Mouse (Mus musculus): ENCODE data around the gene Prkcb. TPM values are rescaled to one million over a fixed set of nuclear protein-coding genes. Genes with fewer than 3 reads are reported as not detected.

Gene Prkcb
- polyA plus RNA-seq, 1 experiment from 2014 or later: 32.5 TPM

DNA sequence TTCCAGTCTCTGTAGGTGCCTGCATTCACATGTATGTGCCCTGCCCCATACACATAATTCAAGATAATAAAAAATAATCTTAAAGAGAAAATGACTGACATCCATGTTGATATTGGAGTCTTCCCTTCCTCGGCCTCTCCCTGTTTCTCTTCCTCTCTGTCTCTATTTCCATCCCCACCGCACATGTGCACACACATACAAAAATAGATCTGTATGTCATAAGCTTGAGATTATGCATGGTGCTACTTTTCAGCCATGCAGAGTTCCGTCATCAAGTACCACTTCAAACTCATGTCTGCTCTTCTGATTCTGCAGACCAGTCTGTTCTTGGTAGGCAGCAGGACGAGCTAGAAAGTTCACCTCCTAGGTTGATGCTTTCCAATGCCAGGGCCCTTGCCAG, 6.8 kb downstream of the Prkcb start:
- Histone ChIP-seq H3K36me3 (no peaks in the 10 kb centered on the region), H3K4me1 (peaks cover 6% of the 10 kb centered on the region; the same call in 1 of the 2 replicates), H3K9me3 (replicated peaks) (no peaks in the 10 kb centered on the region), H3K9ac (no peak overlapping the region), H3K4me2 (replicated peaks) (no peak overlapping the region), H3K27ac (no peak overlapping the region), H3K4me3 (no peak overlapping the region), H3K27me3 (peaks cover 15% of the 10 kb centered on the region)
- WGBS: 87% methylated on average over 4 of the region's 4 CpGs
- ATAC-seq (ENCODE audit: low FRiP score): no peak

DNA sequence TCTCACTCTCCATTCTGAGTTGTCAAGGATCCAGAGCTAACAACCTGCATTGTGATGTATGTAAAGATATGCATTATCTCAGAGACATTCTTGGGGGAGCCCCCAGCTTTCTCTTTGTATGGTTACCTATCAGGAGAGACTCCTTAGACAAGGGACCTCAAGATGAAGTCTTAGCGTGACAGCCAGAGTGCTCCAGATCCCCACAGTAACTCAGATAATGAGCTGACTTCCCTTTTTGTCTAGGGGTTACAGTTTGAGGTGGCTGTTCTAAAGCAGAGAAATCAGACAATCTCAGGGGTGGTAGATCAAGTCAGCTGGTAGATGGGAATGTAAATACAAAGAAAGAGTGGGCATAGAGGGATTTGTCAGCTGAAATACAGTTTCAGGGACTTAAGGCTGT, 7.8 kb downstream of the Prkcb start:
- H3K36me3 ChIP-seq: no peaks in the 10 kb centered on the region
- H3K4me2 ChIP-seq (replicated peaks): no peak overlapping the region
- no peak overlapping the region for H3K9ac ChIP-seq
- H3K27me3 ChIP-seq: peaks cover 6% of the 10 kb centered on the region; the same call in 1 of the 2 replicates
- no peaks in the 10 kb centered on the region for H3K9me3 ChIP-seq (replicated peaks)
- ATAC-seq (ENCODE audit: low FRiP score): no peak
- H3K4me3 ChIP-seq: no peak overlapping the region
- no peaks in the 10 kb centered on the region for H3K4me1 ChIP-seq
- no peak overlapping the region for H3K27ac ChIP-seq
- 81% methylated on average over 1 of the region's 1 CpGs for WGBS

DNA sequence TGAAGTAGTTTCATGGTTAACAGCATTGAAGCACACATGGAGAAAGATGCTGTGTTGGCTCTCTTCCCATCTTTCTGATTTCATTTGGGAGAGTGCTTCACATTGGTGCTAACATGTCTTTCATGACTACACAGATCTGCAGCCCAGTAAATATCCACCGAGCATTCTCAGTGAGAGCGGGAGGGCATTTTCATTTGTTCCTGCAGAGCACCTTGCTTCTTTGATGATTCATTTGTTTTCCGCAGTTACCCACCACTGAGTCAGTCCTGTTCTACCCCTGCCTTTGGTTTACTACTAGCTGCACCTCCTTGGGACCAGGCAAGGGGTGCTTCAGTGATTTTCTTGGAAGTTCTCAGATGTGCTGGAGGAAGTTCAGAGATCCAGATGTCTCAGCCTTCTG, 8.3 kb downstream of the Prkcb start:
- 89% methylated on average over 3 of the region's 3 CpGs for WGBS
- Histone ChIP-seq H3K4me2 (replicated peaks) (no peak overlapping the region), H3K9ac (no peak overlapping the region), H3K27me3 (0 out of 2 replicates have a peak, but pooled peaks cover 2% of the 10 kb centered on the region), H3K9me3 (replicated peaks) (no peaks in the 10 kb centered on the region), H3K4me3 (no peak overlapping the region), H3K36me3 (no peaks in the 10 kb centered on the region), H3K27ac (no peak overlapping the region), H3K4me1 (no peaks in the 10 kb centered on the region)
- ATAC-seq (ENCODE audit: low FRiP score): no peak

DNA sequence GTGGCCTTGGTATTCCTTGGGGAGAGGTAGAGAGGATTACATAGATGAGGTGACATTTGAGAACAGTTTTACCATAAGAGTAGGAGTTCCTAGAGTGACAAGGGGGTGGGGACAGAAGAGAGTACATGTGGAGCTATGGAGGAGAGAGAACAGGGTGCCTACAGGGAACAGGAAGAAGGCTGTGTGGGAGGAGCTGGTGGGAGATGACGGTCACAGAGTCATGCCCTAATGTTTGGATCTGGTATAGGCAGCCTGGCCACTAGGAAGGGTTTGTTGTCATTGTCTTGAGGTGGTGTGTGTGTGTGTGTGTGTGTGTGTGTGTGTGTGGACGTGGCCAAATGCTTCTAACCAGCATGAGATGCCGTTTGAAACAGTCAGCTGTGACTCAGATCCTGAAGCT, 9.1 kb downstream of the Prkcb start:
- H3K9ac ChIP-seq: no peak overlapping the region
- no peak overlapping the region for H3K4me2 ChIP-seq (replicated peaks)

DNA sequence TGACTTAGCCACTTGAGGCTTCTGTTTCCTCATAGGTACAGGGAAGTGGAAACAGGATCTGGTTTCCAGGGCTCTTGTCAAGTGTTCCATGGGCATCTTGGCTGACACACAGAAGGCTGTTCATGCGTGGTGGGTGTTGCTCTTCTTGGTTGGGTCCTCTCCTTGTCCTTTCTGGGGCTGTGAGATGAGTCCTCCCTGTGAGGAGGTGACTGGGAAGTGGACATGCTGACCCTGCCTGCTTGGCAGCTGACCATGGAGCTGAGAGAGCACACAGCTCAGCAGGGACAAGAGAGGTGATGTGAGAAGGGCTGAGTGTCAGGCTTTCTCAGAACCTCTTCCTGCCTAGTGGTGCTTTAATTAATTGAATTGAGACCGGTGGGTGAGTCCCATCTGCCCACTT, 10.2 kb downstream of the Prkcb start:
- Histone ChIP-seq H3K9ac (no peak overlapping the region), H3K4me3 (no peak overlapping the region), H3K4me1 (no peaks in the 10 kb centered on the region), H3K27me3 (no peaks in the 10 kb centered on the region), H3K4me2 (replicated peaks) (no peak overlapping the region), H3K9me3 (replicated peaks) (no peaks in the 10 kb centered on the region), H3K36me3 (no peaks in the 10 kb centered on the region), H3K27ac (no peak overlapping the region)
- ATAC-seq (ENCODE audit: low FRiP score): no peak
- 90% methylated on average over 2 of the region's 2 CpGs for WGBS

More for the DNA sequence above, 9.1 kb downstream of the Prkcb start:
- WGBS: 80% methylated on average over 3 of the region's 3 CpGs
- H3K27me3 ChIP-seq: no peaks in the 10 kb centered on the region
- no peaks in the 10 kb centered on the region for H3K36me3 ChIP-seq
- no peaks in the 10 kb centered on the region for H3K9me3 ChIP-seq (replicated peaks)
- no peaks in the 10 kb centered on the region for H3K4me1 ChIP-seq
- no peak for ATAC-seq (ENCODE audit: low FRiP score)
- no peak overlapping the region for H3K27ac ChIP-seq
- H3K4me3 ChIP-seq: no peak overlapping the region

DNA sequence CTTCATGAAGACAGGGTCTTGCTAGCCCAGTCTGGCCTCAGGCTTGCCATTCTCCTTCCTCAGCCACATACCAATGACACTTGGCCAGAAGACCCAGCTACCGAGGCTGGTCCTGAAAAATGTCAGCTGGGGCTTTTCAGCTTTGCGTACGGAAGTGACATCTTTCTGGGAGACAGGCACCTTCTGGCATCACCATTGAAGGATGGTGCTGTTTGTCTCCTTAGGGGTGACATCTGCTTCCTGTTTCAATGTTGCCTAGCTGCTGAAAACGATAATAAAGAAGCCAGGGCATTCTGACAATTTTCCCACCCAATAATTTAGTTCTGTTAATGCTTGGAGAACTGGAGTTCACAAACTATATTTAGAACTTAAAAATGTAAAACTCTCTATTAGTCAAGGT, 12.0 kb downstream of the Prkcb start:
- no peaks in the 10 kb centered on the region for H3K36me3 ChIP-seq

DNA sequence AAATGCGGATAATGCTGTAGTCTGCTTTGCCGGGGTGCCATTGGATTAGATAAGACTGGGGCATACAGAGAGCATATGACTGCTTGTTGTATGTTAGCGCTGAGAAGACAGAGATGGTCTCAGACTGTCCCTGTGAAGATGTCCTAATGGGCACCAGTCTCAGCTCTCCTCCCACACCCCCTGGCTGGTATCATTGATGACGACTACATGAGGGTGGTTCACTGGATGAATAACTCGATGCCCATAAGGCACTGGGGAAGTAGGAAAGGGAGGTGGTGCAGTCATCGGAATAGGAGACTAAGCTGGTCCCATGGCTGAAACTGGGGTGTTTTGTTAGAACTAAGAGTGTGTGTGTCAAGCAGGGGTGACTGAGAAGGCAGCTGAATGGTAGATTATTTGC, 14.0 kb downstream of the Prkcb start:
- Histone ChIP-seq H3K27ac (no peak overlapping the region), H3K4me2 (replicated peaks) (no peak overlapping the region), H3K4me3 (no peak overlapping the region), H3K36me3 (no peaks in the 10 kb centered on the region), H3K27me3 (no peaks in the 10 kb centered on the region), H3K4me1 (no peaks in the 10 kb centered on the region), H3K9ac (no peak overlapping the region), H3K9me3 (replicated peaks) (no peaks in the 10 kb centered on the region)
- WGBS: 91% methylated on average over 6 of the region's 6 CpGs
- ATAC-seq (ENCODE audit: low FRiP score): no peak

More for the DNA sequence above, 12.0 kb downstream of the Prkcb start:
- no peak for ATAC-seq (ENCODE audit: low FRiP score)
- Histone ChIP-seq H3K9ac (no peak overlapping the region), H3K4me2 (replicated peaks) (no peak overlapping the region), H3K9me3 (replicated peaks) (no peaks in the 10 kb centered on the region), H3K27ac (no peak overlapping the region), H3K4me1 (no peaks in the 10 kb centered on the region), H3K27me3 (no peaks in the 10 kb centered on the region), H3K4me3 (no peak overlapping the region)
- WGBS: 86% methylated on average over 4 of the region's 4 CpGs

DNA sequence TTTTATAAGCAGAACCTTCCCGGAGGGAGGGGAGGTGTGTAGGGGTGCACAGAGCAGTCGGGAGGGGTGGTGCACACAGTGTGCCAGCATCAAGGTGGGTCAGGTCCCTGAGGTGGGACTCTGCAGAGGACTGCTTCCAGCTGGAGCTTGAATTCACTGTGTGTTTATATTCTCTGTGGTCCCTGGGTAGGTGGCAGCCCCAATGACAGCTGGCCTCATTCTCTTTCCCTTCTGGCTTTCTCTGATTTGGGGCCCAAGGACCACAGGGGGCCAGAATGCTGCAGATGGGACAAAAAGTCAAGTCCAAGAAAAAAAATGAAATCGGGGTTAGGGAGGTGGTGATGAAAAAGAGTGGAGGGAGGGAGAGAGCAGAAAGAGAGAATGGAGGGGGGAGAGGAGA, 15.4 kb downstream of the Prkcb start:
- ATAC-seq (ENCODE audit: low FRiP score): no peak
- Histone ChIP-seq H3K27me3 (no peaks in the 10 kb centered on the region), H3K36me3 (no peaks in the 10 kb centered on the region), H3K9ac (no peak overlapping the region), H3K4me3 (no peak overlapping the region), H3K4me1 (no peaks in the 10 kb centered on the region), H3K9me3 (replicated peaks) (no peaks in the 10 kb centered on the region), H3K27ac (no peak overlapping the region), H3K4me2 (replicated peaks) (no peak overlapping the region)
- WGBS: 61% methylated on average over 3 of the region's 3 CpGs

DNA sequence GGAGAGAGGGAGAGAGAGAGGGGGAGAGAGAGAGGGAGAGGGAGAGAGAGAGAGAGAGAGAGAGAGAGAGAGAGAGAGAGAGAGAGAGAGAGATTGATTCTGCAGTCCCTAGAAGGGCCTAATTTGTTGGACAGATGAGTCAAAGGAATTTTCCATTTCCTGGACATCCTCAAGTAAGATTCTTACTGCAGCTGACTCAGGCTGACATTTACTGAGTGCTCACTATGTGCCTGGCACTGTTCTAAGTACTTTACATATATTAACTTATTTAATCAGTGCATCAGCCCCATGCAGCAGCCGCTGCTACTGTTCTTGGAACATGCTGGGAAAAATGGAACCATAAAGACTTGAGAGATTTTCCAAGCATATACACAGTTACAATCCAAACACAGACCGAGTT, 16.0 kb downstream of the Prkcb start:
- no peak overlapping the region for H3K4me3 ChIP-seq
- H3K27me3 ChIP-seq: no peaks in the 10 kb centered on the region
- WGBS: 89% methylated on average over 2 of the region's 2 CpGs
- no peaks in the 10 kb centered on the region for H3K36me3 ChIP-seq
- ATAC-seq (ENCODE audit: low FRiP score): no peak
- no peaks in the 10 kb centered on the region for H3K9me3 ChIP-seq (replicated peaks)
- no peak overlapping the region for H3K4me2 ChIP-seq (replicated peaks)
- no peaks in the 10 kb centered on the region for H3K4me1 ChIP-seq
- no peak overlapping the region for H3K9ac ChIP-seq
- no peak overlapping the region for H3K27ac ChIP-seq

DNA sequence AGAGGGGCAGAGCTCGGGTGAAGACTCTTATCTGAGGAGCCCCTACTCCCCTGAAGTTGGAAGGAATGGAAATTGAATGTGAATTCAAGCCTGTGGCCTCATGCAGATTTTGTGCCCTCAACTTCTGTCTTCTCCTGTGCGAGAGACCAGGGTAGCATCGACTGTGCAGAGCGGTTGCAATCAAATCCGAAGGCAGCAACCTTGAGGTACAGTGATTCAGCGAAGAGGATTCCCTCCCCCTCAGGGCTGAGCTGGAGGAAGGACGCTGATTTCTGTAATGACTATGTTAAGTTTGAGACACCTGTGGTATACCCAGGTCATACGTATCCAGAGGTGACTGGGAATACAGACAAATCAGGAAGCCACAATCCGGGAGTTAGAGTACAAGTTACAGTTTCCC, 18.7 kb downstream of the Prkcb start:
- no peak overlapping the region for H3K9ac ChIP-seq
- H3K27me3 ChIP-seq: no peaks in the 10 kb centered on the region
- no peak overlapping the region for H3K4me2 ChIP-seq (replicated peaks)
- 88% methylated on average over 9 of the region's 9 CpGs for WGBS
- no peaks in the 10 kb centered on the region for H3K9me3 ChIP-seq (replicated peaks)
- H3K27ac ChIP-seq: no peak overlapping the region
- ATAC-seq (ENCODE audit: low FRiP score): no peak
- H3K4me3 ChIP-seq: no peak overlapping the region
- H3K4me1 ChIP-seq: peaks cover 2% of the 10 kb centered on the region
- no peaks in the 10 kb centered on the region for H3K36me3 ChIP-seq

DNA sequence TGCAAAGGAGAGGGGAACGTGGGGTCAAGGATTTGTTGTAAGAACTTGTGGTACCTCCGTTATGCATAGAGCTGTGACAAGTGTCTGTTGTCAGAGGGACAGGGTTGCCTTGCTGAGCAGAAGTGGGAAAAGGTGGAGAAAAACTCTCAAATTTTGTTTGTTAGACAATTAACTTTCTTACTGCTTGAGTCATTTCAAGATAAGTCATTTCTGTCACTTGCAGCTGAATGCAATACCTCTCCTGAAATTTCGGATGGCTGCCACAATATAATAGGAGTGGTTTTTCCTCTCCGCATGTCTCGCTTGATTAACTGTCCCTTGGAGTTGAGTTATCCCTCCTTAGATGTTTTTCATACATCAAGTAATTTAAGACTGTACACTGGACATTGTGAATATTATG, 20.1 kb downstream of the Prkcb start:
- H3K4me2 ChIP-seq (replicated peaks): no peak overlapping the region
- WGBS: 87% methylated on average over 5 of the region's 5 CpGs
- H3K4me1 ChIP-seq: peaks cover 11% of the 10 kb centered on the region
- H3K9ac ChIP-seq: no peak overlapping the region
- no peaks in the 10 kb centered on the region for H3K9me3 ChIP-seq (replicated peaks)
- no peak overlapping the region for H3K4me3 ChIP-seq
- H3K27me3 ChIP-seq: no peaks in the 10 kb centered on the region
- no peak overlapping the region for H3K27ac ChIP-seq
- no peak for ATAC-seq (ENCODE audit: low FRiP score)
- H3K36me3 ChIP-seq: no peaks in the 10 kb centered on the region

DNA sequence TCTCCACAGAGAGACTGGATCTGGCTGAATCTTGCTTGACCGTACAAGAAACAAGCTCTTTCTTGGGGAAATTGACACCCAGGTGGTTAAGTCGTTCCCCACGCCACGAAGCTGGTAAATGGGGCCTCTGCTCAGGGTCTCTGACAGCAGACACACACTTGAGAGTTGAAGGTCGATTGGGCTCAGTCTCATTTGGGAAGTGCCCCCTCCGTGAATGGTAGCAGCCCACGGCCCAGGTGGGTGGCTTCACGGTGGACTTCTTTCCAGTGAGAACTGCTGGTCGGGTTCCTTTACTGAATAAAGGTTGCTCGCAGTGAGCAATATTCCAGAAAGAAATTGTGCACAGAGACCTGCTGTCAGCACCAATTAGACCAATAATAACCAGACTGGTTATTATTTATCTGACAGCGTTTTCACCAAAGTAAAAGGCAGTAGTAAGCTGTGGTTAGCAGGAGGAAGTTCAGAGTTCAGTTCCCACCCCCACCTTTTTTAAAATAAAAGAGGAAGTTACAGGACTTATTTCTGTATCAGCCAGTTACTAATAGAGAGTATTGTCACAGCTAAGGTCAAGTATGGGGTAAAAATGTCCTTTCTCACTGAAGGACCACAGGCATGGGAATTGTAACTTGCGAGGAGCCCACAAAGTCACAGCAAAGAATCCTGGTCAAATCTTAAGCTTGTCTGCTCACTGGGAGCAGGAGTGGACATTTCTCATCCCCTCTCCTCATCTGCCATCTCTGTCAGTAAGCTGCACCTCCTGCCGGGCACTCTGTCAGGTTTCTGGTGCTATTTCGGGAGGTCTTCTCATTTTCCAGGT, 21.6 kb downstream of the Prkcb start:
- WGBS: 72% methylated on average over 14 of the region's 14 CpGs
- H3K4me3 ChIP-seq: no peak overlapping the region
- H3K27ac ChIP-seq: no peak overlapping the region
- no peaks in the 10 kb centered on the region for H3K27me3 ChIP-seq
- H3K9me3 ChIP-seq (replicated peaks): no peaks in the 10 kb centered on the region
- no peaks in the 10 kb centered on the region for H3K36me3 ChIP-seq
- H3K9ac ChIP-seq: no peak overlapping the region
- H3K4me2 ChIP-seq (replicated peaks): no peak overlapping the region
- H3K4me1 ChIP-seq: peaks cover 11% of the 10 kb centered on the region
- ATAC-seq (ENCODE audit: low FRiP score): no peak

DNA sequence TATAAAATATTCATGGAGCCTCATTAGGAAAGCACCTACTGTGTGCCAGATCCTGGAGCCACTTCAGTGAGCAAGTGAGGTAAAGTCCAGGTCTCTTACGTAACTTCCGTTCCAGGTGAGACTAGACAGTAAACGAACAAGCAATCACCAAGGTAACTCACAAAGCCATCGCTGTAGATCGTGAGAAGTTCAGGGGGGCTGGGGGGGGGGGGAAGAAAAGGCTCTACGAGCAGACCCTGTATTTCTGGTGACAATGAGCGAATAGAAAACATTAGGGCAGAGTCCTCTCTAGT, 22.1 kb downstream of the Prkcb start:
- Histone ChIP-seq H3K36me3 (no peaks in the 10 kb centered on the region), H3K9me3 (replicated peaks) (no peaks in the 10 kb centered on the region), H3K27ac (no peak overlapping the region), H3K9ac (no peak overlapping the region), H3K27me3 (no peaks in the 10 kb centered on the region), H3K4me1 (peaks cover 11% of the 10 kb centered on the region), H3K4me3 (no peak overlapping the region), H3K4me2 (replicated peaks) (no peak overlapping the region)
- no peak for ATAC-seq (ENCODE audit: low FRiP score)
- WGBS: 85% methylated on average over 7 of the region's 7 CpGs

Data from hindbrain, embryonic 12.5 days (tissue).